Mouse (Mus musculus) testis, adult 2 months (tissue): ENCODE results near the gene Abca5.

ENCODE experiments used
- CTCF ChIP-seq: fragments of 200-500 bp; IDR thresholded peaks from 2 replicates; pipeline ENCODE4 v1.5.1; 2012; ENCODE audit warnings: low read depth, mild to moderate bottlenecking, inconsistent platforms, low read length, moderate library complexity; ENCODE audit not compliant: control insufficient read depth, insufficient read depth, insufficient replicate concordance
- POLR2A ChIP-seq: fragments of 200-500 bp; IDR thresholded peaks from 2 replicates; pipeline ENCODE4 v1.6.1; 2012; ENCODE audit warnings: low read depth, mild to moderate bottlenecking, inconsistent platforms, low read length, moderate library complexity; ENCODE audit not compliant: control insufficient read depth

DNA sequence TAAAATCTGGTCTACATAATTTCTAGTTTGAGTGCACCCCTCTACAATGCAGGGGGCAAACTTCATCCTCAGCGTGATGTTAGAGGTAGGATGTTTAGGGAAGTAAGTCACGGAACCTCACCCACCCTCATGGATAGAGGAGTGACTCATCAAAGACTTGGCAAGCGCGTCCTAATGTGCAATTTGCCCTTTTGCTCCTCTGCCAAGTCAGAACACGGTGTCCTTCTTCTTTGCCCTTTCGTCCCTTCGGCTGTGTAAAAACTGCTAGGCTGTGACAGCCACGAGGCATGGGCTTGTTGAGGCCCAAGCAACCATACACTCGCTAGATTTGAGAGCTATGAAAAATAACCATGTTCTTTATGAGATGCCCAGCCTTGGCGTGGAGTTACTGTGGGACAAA, 92.8 kb downstream of the Abca5 start:
- TF ChIP-seq CTCF (no peak), POLR2A (no peak)
